Mouse (Mus musculus) kidney, postnatal 14 days (tissue): ENCODE measurements around the gene Jagn1.
A peak's percentile ranks its signal among the peaks of the same experiment; 100 is the strongest.

Experiments used
- DNase-seq: peaks from one replicate; pipeline ENCODE4 v3.0.0; 2022; ENCODE audit warnings: mixed read lengths

Jagn1 gene

DNA sequence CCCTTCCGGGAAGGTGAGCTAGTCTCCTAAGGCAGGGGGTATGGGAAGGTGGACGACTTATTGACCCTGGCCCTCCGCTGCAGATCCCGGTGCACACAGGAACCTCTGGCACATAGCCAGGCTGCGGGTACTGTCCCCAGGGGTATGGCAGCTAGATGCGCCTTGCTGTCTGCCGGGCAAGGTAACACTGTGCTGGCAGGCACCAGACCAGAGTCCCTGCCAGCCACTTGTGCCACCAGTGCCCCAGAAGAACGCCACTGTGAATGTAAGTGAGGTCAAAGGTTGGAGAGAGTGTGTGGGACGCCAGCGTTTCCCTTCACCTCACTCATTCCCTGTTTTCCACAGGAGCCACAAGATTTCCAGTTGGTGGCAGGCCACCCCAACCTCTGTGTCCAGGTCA, 36.5 kb downstream of the Jagn1 start:
- no peak for DNase-seq

GRCm38 (mm10) chr6:113480555-113481373, 38.4 kb downstream of the Jagn1 start:
- DNase-seq = peak; percentile 31

DNA sequence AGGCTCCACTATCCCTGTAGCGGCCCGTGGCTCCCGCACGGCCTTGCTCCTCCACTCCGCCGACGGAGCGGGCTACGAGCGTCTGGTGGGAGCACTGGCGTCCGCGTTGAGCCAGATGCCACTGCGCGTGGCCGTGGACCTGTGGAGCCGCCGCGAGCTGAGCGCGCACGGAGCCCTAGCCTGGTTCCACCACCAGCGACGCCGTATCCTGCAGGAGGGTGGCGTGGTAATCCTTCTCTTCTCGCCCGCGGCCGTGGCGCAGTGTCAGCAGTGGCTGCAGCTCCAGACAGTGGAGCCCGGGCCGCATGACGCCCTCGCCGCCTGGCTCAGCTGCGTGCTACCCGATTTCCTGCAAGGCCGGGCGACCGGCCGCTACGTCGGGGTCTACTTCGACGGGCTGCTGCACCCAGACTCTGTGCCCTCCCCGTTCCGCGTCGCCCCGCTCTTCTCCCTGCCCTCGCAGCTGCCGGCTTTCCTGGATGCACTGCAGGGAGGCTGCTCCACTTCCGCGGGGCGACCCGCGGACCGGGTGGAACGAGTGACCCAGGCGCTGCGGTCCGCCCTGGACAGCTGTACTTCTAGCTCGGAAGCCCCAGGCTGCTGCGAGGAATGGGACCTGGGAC, 40.2 kb downstream of the Jagn1 start:
- DNase-seq = peak; percentile 58

- DNase-seq = peak; percentile 98
These were observed 40.8 kb downstream of the Jagn1 start, which contains the start of gene Creld1 for GRCm38 (mm10) chr6:113483100-113483615. Creld1 (plus strand) TSS chr6:113483297.

GRCm38 (mm10) chr6:113483729-113484128, 41.4 kb downstream of the Jagn1 start:
- DNase-seq = no peak

GRCm38 (mm10) chr6:113487125-113487576, 44.8 kb downstream of the Jagn1 start:
- peak; percentile 50 for DNase-seq

DNA sequence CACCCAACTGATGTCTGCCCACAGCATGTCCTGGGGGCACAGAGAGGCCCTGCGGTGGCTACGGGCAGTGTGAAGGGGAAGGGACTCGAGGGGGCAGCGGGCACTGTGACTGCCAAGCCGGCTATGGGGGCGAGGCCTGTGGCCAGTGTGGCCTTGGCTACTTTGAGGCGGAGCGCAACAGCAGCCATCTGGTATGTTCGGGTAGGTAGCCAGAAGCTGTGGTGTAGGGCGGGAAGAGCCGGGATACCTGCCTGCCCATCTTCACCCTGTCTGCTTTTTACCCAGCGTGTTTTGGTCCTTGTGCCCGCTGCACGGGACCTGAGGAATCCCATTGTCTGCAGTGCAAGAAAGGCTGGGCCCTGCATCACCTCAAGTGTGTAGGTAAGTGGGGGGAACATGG, 47.0 kb downstream of the Jagn1 start:
- DNase-seq = no peak

DNA sequence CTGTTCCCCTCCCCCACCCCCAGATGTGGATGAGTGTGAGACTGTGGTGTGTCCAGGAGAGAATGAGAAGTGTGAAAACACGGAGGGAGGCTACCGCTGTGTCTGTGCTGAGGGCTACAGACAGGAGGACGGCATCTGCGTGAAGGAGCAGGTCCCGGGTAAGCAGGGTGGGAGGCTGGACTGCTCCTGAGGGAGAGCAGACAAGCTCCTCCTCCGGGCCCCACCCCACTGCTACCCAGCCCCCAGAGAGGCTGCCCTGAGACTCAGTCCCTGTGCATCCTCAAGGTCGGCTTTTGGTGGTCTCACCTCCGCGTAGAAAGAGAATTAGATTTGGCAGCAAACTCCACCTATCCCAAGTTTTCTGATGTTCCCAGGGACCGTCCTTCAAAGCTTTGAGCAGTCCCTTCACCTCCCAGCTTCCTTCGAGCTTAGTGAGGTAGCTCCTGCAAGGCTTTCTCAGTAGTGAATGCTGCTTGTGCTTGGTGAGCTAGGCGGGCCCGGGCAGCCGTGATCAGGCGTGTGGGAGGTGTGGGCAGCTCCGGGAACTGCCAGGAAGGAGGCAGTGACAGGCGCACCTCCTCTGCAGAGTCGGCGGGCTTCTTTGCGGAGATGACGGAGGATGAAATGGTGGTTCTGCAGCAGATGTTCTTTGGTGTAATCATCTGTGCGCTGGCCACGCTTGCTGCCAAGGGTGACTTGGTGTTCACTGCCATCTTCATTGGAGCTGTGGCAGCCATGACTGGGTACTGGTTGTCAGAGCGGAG, 49.9 kb downstream of the Jagn1 start:
- no peak for DNase-seq

DNA sequence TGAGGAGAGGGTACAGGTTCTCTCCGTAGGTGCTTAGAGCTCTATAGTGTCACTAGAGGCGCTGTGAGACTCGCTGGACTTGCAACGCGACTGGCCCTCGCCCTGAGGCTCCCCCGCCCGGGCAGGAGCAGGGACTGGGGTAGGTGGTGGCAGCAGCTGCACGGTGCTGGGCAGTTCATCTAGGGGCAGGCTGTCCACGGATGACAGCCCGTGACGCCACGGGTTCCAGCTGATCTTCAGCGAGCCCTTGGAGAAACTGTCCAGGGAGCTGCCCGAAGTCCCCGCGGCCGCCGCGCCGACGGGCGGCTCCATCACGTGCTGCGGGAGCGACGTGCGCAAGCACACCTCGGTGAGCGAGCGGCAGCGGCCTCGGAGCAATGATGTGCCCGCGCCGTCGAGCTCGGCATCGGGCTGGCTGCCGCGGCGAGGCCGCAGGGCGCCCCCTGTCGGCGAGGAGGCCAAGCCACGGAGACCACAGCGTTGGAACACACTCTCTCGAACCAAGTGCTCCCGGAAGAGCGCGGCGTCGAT, 52.0 kb downstream of the Jagn1 start:
- DNase-seq = peak; percentile 86

GRCm38 (mm10) chr6:113495071-113495675, 52.8 kb downstream of the Jagn1 start:
- no peak for DNase-seq
